Mouse (Mus musculus) v-Abl transformed pro-B cells (cell line): Measurements from ENCODE around the gene Tmem237.

Experiments used
- in situ Hi-C, 2 experiments: fragments of 400-800 bp; cut with MboI; formaldehyde crosslinking; loops; one replicate each; pipeline ENCODE4 v1.15.1; 2025; ENCODE audit not compliant: unreplicated experiment in 2 of 2

Gene Tmem237

DNA sequence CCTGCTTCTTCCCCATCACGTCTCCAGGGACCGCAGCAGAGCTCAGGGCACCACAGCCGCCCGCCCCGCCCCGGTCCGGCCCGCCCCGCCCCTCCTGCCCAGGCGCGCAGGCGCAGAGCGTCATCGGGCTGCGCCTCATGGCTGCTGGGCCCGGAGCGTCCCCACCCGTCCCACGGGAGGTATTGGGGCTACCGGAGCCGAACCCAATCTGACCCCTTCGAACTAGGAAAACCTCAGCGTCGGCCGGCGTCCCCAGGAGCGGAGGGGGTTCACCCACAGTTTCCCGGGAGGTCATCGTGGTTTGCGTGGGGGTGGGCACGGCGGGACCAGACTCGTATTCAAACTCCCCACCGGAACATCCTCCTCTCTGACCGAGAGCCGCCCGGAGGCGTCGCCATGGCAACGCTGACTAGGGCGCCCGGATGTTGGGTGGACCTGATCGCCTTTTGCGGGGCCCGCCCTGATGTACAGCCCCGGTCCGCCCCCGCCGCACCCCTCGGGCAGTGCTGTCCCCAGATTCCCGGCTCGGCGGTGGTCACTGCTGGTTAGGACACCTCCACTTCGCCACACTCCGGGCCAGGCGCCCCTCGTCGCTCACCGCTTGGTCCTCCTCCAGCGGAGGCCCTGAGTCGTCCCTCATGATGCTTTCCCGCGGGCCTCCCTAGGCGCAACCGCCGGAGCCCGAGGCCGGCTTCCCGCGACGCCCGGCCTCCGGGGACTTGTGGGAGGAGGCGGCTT is at the start of gene Tmem237:
Gene Tmem237 (minus strand): TSS at position 689 of the 738 bp plus-strand sequence.
- in situ Hi-C loops, result no loop called here

DNA sequence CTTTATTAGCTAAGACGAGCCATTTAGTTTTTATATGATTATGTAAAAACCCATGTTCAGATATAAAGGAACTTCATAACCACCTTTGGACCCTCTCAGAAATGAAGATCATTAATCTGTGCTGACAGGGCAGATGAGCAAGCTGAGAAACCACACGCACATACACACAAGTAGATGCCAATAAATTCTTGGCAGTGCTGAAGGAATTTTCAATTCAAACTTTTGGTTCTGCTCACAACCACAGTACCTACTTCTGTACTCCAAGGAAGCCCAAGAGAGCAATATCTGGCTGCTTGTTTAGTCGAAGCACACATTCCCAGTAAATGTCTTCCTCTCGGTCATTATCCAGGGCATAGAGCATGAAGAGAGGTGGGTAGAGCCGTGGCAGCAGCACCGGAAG is 49.4 kb upstream of the Tmem237 start:
- in situ Hi-C loops, result no loop called here

DNA sequence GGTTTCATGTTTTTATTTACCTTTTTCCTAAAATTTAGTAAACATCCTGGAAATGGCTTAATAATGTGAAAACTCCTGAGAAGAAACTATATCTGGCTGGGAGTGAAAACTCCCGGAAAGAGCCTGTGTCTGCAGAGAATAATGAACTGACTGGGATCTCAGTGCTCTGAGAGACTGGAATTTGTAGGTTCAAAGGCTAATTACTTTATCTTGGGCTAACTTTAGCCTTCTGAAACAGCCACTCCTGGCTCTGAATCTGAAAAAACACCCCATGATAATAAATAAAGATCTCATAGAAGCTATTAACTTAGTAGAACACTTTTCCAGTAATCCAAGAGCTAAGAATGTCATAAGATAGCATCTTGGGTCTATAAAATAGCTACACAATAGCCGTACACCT is 48.3 kb upstream of the Tmem237 start:
- in situ Hi-C loops, result no loop called here

DNA sequence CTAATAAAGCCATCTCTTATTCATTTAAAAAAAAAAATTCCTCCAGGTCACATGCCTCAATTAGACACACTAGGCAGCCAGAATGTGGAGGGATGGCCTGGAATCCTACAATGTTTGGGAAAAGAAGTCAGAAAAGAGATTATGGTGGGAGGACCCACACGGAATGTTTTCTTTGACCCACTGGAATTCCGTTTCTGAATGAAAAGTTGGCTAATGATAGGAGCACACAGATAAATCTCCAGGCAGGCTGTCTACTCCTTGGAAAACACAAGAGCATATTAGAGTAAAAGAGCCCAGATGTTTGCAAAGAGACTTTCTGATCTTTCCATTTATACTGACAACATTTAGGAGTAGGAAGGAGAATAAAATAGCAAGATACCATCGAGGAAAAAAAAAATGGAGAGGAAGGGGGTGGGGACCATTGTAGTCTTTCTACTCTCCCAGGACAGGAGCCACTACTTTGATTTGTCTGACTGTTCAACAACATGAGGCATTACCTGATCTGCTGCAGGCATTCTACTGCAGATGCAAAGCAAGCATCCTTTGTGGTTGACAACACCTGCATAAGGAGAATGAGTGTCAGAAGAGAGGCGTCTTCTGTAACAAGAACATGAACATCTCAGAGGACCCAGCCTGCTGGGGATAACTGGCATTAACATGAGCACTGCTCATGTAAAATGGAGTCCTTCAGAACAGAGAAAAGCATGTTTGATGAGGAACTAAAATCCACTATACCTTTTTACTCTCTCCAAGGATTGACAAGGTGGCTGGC is 47.6 kb upstream of the Tmem237 start:
- in situ Hi-C loops, result no loop called here

DNA sequence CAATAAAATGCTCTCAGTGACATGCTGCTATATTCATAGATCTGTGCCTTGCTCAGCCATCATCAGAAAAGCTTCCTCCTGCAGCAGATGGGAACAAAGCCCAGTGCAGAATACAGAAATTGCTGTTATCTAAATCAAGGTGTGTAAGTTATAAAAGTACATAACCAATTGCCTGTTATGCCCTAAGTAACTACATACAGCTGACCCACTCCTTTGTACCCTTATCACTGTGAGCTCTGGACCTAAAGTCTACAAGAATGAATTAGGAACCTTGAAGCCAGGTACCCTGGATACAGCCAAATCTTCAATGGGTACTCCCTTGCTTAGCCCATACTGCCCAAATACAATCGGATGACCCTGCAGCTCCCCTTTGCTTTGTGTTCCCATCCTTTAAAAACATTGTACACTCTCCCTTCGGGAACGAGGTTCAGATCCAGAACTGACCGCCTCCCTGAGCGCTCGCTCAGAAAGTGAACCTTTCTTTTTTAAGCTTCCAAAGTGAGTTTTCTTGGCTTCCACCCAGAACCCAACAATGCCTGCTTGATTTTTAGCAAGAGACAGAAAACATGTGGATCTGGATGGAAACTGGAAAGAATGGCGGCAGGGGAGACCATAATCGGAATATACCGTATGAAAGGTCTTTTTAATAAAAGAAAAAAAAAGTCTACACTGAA is 46.2 kb upstream of the Tmem237 start:
- in situ Hi-C loops, result no loop called here

DNA sequence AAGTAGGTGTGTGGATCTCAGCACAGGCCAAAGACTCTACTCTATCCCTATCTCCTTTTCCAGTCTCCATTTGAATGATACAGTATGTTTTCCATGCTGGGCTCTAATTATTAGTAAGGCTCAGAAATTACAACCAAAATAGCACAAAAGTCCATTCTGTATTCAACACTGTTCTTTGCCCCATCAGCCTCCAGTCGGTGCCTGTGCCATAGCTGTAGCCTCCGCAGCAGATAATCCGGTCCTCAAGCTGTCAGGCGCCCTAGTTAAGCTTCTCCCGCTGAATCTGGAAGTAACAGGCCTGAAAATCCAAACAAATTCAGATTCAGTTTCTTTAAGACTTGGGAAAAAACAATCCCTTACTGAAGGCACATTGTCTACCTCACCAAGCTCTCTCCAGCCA is 43.7 kb upstream of the Tmem237 start:
- in situ Hi-C loops, result no loop called here

DNA sequence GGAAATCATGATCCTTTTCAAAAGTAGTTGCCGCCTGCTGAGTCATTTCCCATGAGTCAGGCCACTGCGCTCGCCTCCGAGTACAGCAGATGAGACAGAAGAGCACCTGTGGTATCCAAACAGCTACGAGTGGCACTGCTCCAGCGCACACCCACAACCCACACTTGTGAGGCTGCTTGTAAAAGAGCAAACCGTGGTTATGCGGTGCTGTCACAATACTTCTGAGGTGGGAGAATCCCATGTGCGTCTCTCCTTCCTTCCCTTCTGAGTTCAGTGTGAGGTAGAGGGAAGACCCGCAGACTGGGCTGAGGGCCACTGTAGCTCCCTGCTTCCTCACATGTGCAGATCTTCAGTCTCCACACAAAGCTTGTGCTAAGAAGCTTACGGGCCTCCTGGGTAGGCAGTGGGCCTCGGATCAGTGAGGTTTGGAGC is 42.8 kb upstream of the Tmem237 start, which contains the start of gene Mpp4:
Gene Mpp4 (minus strand): TSS at position 360 of the 432 bp plus-strand sequence.
- in situ Hi-C loops, result no loop called here

DNA sequence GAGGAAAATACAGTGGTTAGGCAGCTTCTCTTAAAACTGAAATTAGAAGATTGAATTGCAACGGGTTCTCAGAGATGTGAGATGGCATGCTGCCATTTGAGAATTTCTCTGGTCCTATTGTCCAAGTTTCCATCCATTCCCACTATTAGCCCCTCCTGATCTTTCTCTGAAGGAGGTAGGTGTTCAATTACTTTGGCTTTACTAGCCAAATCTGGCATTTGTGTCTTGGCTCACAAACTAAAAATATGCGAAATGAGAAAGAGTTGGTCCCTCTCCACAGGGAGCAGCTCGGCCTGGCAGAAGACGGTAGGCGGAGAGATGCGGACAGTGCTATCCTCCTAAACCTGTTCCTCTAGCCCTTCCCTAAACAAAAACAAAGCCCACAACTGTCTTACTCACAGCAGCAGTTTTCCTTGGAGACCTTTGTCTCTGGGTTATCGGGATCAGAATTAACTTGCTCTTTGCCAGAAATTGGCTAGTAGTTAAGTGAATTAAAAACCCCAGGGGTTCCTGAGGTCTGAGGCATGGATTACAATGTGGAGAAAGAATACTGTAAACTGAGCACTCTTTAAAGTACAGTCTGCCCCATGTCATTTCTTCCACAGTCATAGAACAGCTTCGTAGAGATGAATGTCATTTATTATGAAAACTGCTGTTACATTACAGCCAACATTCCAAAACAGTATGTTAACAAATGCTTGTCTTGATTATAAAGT is 42.3 kb upstream of the Tmem237 start:
- in situ Hi-C loops, result no loop called here

DNA sequence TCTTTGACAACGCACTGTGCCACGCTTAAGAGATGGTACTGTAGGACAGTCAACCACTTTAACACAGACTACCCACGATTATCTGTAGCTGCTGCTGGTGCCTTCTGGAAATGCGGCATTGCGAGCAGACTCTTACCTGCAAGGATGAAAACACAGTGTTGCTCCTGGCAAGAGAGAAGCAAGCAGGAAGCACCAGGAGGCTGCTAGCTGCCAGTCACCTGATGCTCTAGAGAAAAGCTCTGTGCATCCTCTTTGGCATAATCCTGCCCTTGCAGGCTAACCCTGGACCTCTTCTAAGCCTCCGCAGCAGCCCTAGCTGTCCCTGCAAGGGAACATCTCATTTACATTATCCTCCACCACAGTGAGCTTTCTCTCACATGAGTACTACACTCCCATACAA is 41.2 kb upstream of the Tmem237 start:
- in situ Hi-C loops, result no loop called here

DNA sequence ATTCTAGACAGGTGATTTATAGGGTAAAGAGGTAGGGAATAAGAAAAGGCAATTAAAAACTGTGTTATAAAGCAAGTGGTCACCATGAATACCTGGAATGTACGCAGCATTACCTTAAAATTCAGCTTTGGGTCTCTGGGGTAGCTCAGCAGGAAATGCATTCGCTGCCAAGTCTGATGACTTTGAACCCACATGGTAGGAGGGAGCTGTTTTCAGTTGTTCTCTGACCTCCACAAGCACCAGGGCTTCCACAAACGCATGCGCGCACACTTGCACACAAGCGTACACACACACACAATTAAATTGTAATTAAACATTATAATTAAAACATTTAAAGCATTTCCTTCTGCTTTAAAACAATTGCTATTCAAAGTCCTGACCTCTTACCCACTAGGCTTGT is 40.7 kb upstream of the Tmem237 start:
- in situ Hi-C loops, result no loop called here

DNA sequence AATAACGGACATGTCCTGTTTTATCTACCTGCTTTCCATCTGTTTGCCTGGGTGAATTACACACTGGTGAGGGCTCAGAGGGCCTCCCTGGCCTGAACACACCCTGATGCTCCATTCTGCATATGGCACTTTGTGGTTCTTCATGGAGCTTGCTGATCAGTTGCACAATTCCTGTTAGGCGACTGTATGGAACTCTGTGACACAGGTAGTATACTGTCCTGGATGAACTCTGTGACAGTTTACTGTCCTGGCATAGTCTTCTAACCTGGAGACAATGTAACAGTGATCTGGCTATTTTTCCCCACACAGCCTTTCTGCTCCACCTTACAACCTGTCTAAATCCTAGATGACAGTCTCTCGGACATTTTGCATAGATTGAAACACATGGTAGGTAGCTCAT is 38.9 kb upstream of the Tmem237 start:
- in situ Hi-C loops, result no loop called here

DNA sequence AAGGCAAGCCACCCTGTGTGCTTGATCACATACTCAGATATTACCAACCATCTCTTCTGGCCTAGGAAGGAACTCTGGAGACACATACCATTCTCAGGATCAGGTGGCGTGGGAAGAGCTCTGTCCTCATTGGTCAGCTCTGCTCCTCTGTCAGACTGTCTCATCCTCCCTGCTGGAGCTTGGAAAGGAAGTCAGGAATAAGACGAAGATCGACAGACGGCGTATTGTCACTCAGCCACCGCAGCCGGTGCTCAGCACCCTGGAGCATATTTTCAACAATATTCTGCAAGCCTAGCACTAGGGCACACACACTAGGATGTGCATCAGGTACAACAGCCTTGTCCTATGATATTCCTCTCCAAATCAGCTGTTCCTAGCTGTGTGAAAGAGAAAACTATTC is 38.3 kb upstream of the Tmem237 start:
- in situ Hi-C loops, result no loop called here

DNA sequence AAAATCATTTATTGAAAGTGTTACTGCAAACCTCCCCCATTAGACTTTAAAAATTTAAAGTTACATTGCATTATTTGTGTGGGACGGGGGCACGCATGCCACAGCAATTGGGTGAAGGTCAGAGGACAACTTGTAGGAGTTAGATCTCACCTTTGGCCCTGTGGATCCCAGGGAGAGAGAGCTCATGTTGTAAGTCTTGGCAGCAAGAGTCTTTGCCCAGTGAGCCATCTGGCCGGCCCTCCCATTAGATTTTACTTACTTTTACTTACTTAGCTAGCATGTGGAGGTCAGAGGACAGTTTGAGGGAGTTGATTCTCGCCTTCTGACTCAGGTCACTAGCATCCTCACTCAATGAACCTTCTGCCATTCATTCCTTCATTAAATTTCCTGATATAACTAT is 37.6 kb upstream of the Tmem237 start:
- in situ Hi-C loops, result no loop called here

DNA sequence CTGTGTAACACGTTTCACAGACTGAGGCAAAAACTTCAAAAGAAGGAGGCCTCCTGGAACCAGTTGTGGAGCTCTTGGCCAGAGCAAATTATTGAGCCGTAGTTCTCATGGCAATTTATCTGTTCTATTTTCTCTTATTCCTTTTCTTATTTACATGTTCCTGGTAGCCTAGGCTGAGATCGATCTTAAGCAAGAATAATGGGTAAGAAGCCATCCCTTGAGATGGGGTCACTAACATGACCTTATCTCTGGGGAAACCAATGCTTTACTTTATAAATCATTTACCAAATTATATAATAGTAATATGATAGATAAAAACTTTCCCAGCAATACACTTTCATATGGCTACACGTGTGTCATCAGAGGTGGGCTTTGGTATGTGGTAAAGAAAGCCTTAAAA is 32.1 kb upstream of the Tmem237 start:
- in situ Hi-C loops, result loop anchor here in 1 of 2 experiments (5.0 kb wide), 1 partner anchor 465 kb away; no protein-coding TSS in a partner anchor

DNA sequence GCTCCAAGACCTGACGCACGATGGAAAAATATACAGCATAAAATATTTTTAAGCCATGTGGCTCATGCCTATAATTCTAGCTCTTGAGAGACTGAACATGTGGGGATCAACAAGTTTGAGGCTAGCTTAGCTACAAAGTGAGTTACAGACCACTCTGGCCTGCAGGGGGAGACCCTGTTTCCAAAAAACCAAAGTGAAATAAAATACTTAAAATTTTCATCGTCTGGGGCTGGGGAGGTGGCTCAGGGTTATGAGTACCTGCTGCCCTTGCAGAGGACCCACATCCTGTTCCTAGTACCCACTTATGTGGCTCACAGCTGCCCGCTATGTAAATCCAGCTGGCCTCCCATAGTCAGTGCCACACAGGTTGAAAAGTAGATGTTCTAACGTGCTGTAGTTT is 30.3 kb upstream of the Tmem237 start:
- in situ Hi-C loops, result loop anchor here in 1 of 2 experiments (5.0 kb wide), 1 partner anchor 467 kb away; no protein-coding TSS in a partner anchor

DNA sequence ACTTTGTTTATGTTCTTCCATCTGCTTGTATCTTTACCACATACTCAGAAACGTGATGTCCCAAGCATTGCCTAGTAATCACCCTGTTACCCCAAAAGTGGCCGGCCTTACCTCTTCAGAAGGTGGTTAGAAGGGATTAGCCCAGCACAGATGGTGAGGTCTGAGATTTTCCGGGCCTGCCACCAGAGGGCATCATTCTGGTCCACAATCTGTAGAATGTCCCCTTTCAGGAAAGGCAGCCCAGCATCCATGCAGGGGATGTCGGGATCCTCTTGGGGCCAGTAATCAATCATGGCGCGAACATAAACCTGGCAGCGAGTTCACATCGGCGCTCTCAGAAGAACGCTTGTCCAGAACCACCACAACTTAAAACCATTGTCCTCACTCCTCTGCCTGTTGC is 24.3 kb upstream of the Tmem237 start:
- in situ Hi-C loops, result loop anchor here (5.0 to 10.0 kb wide), 5 partner anchors 90 to 382 kb away; partner anchors contain the start of gene Als2 (in 1 of the 2)

DNA sequence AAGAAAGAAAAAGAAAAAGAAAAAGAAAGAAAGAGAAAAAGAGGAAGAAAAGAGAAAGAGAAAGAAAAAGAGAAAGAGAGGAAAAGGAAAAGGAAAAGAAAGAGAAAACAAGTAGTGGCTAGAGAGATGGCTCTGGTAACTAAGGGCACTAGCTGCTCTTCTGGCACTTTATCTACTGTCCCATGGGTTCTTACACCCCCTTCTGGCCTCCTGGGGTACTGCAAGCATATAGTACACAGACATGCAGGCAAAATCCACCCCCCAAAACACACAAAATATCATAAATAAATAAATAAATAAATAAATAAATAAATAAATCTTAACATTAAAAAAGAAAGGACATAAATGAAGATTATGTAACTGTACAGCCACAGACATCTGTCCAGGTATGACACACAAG is 22.6 kb upstream of the Tmem237 start:
- in situ Hi-C loops, result loop anchor here (5.0 to 10.0 kb wide), 5 partner anchors 92 to 381 kb away; partner anchors contain the start of gene Als2 (in 1 of the 2)

DNA sequence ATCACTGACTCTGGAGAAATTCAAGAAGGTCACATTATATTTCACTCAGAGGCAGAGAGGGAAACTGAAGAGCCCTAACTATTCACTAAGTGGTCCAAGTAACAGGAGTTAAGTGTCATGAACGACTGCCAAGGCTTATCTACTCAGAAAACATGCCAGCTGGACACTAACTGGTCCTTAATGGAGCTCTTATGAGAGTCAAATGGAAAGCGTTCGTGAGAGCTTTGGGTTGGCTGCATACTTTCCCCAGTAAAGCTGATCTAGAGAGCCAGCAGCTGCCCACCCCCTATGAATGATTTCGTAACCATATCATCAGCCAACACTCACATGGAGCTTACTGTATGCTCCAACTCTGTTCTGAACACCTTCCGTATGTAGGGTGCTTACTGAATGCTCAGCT is 14.2 kb upstream of the Tmem237 start:
- in situ Hi-C loops, result no loop called here

DNA sequence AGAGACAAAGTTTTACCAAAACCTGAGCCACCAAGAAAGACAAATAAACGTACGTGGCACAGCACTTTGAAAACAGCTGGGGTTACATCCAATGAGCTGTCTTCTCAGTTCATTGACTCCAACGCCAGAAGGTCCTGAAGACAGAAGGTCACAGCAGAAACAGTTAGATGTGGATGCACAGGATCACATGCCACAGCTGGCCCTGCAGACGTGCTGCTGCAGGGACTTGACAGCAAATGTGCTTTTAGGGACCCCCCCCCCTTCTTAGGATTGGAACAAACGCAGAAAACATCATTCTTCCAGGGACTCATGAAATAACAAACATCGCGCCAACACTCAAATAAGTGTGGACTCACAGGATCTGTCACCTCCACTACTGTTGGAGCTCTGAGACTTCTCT is 8.7 kb upstream of the Tmem237 start:
- in situ Hi-C loops, result no loop called here

DNA sequence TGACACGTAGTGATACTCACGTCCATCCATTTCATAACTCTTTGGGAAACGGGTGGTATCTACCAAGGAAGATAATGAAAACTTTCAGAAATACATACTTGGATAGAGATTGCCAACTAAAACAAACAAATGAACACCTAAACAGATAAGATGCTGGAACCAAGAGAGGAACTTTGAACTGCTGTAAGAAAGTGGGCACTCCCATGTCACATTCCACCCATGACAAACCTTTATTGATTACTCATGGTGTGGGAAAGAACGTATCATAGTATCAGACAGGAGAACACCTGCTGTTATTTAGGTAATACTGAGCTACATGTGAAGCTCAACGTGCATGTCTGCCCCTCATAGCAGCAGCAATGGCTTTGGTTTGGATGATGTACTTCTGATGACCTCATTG is 5.3 kb upstream of the Tmem237 start:
- in situ Hi-C loops, result no loop called here

DNA sequence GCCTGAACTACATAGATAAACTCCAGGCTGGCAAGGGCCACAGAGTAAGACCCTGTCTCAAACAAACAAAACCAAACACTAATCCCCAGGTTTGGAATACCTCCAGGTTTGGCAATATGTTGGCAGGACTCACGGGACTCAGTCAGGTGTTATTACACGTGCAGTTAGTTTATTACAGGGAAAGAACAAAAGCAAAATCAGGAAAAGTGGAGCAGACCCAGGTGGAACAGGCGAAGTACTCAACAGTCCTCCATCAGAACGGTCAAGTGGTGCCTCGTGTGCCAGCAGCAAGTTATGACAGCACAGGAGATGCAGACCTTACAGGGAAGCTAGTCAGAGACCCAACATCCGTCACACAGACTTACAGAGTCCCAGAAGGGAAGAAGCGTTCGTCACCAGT is 9.7 kb downstream of the Tmem237 start:
- in situ Hi-C loops, result no loop called here
